Mouse (Mus musculus) testis, adult 2 months (tissue): ENCODE data around the gene Gm20388.

Source experiments
- CTCF ChIP-seq: fragments of 200-500 bp; IDR thresholded peaks from 2 replicates; pipeline ENCODE4 v1.5.1; 2012; ENCODE audit warnings: low read depth, mild to moderate bottlenecking, inconsistent platforms, low read length, moderate library complexity; ENCODE audit not compliant: control insufficient read depth, insufficient read depth, insufficient replicate concordance
- POLR2A ChIP-seq: fragments of 200-500 bp; IDR thresholded peaks from 2 replicates; pipeline ENCODE4 v1.6.1; 2012; ENCODE audit warnings: low read depth, mild to moderate bottlenecking, inconsistent platforms, low read length, moderate library complexity; ENCODE audit not compliant: control insufficient read depth

DNA sequence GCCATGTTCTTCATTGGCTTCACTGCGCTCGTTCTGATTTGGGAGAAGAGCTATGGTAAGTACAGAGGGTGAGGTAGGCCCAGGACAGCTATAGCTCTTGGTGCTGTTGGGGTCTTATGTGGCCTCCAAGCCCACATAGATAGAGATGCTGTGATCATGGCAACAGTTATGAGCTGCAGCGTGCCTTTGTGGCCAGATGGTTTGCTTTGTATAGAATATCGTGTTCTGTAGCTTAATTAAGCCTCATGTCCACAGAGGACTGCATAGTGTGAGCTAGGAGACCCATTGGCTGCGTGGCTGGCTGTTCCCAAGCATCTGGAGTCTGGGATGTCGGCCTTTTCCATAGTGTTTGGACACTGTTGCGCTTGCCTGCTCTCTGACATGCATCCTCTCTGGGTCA, 762.7 kb downstream of the Gm20388 start:
- TF ChIP-seq POLR2A (no peak), CTCF (no peak)
